Mouse (Mus musculus) small intestine, adult 2 months (tissue): ENCODE data around the gene Ubr4. TPM values are rescaled to one million over a fixed set of nuclear protein-coding genes. Genes with fewer than 3 reads are reported as not detected.

Experiments
- H3K27ac ChIP-seq: fragments of 200-500 bp; 2 replicates; pipeline ENCODE4 v1.5.1; 2012; ENCODE audit warnings: low read depth, low read length, control low read depth, inconsistent platforms; ENCODE audit not compliant: insufficient read depth
- H3K27me3 ChIP-seq: fragments of 200-500 bp; 2 replicates; pipeline ENCODE4 v1.6.1; 2012; ENCODE audit warnings: mild to moderate bottlenecking, moderate library complexity, low read length, inconsistent platforms; ENCODE audit not compliant: control insufficient read depth, insufficient read depth
- H3K36me3 ChIP-seq: fragments of 200-500 bp; 2 replicates; pipeline ENCODE4 v1.6.1; 2012; ENCODE audit warnings: mild to moderate bottlenecking, low read length, control low read depth, inconsistent platforms; ENCODE audit not compliant: control insufficient read depth, insufficient read depth
- H3K4me1 ChIP-seq: fragments of 200-500 bp; 2 replicates; pipeline ENCODE4 v1.6.1; 2012; ENCODE audit warnings: low read length, inconsistent platforms, mixed read lengths; ENCODE audit not compliant: control insufficient read depth, insufficient read depth, insufficient read length
- H3K4me3 ChIP-seq: fragments of 200-500 bp; 2 replicates; pipeline ENCODE4 v1.5.1; 2012; ENCODE audit warnings: low read depth, mild to moderate bottlenecking, control low read depth, inconsistent platforms, low read length, moderate library complexity
- CTCF ChIP-seq: fragments of 200-500 bp; IDR thresholded peaks from 2 replicates; pipeline ENCODE4 v1.5.1; 2012; ENCODE audit warnings: low read depth, mild to moderate bottlenecking, control low read depth, inconsistent platforms, low read length, moderate library complexity, mixed read lengths; ENCODE audit not compliant: insufficient replicate concordance, insufficient read length; ENCODE audit errors: extremely low read depth
- POLR2A ChIP-seq: fragments of 200-500 bp; IDR thresholded peaks from 2 replicates; pipeline ENCODE4 v1.6.1; 2012; ENCODE audit warnings: low read depth, mild to moderate bottlenecking, control low read depth, inconsistent platforms, low read length, moderate library complexity
- WGBS: fragments of 180-500 bp; shearing (Covaris S2); methylation state at CpG from one replicate; pipeline ENCODE4 v1.1.7; 2018; 5-methylcytosine and 5-hydroxymethylcytosine counted together
- polyA plus RNA-seq: library from polyadenylated mRNA; depleted of rRNA; stranded (reverse); fragments of >200 nt; gene quantifications from 2 replicates; pipeline ENCODE4 v1.2.3, GENCODE M21; 2012

Ubr4 gene
- polyA plus RNA-seq, 1 experiment = 199 TPM

- WGBS = 25% methylated on average over 7 of the region's 7 CpGs
- H3K27ac ChIP-seq = no peak overlapping the region
- no peak overlapping the region for H3K4me3 ChIP-seq
- no peaks in the 10 kb centered on the region for H3K27me3 ChIP-seq
- TF ChIP-seq POLR2A = no peak
- TF ChIP-seq CTCF = peak; percentile 89; the same call in 1 of the 2 replicates
- no peaks in the 10 kb centered on the region for H3K4me1 ChIP-seq
- H3K36me3 ChIP-seq = peaks cover 84% of the 10 kb centered on the region
Measured at GRCm38 (mm10) chr4:139470198-139470597, 117.8 kb downstream of the Ubr4 start.

DNA sequence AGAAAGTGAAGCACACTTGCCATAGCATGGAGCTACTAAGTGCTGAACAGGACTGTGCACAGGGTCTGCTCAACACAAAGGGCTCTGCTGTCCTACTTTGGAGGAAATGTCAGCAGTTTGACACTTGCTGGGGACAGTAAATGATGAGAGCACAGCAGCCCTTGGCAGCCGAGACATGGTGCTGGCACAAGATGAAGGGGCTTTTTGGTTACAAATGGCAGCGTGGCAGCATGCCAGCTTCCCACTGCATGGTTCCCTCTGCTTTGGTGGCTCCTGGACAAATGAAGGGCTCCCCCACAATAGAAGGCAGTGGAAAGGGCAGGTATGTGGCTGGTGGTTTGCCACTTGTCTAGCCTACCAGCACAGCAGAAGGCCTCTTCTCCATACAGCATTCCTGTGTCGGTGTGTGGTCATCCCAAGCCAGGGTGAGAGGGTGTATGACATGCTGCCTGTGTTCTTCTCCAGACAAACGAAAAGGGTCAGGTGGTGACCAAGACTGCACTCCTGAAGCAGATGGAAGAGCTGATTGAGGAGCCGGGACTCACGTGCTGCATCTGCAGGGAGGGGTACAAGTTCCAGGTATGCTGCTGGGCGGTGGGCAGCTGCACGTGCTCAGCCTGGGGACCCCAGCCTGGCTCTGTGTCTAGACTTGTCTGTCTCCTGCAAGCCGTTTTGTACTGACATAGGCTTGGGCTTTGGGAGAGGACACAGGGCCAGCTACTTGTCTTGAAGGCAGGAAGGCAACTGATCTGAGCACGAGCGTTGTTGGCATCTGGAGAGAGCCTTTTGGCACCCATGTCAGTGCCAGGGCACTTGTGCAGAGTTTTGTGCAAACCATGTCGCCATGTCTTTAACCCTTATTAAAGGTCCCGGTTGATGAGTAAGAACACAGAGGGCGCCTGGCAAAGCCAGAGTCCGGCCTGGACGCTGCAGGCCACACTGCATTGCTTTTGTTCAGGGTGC, 124.5 kb downstream of the Ubr4 start:
- peaks cover 13% of the 10 kb centered on the region for H3K4me1 ChIP-seq
- TF ChIP-seq POLR2A = no peak
- TF ChIP-seq CTCF = no peak
- no peak overlapping the region for H3K27ac ChIP-seq
- H3K27me3 ChIP-seq = no peaks in the 10 kb centered on the region
- WGBS = 87% methylated on average over 16 of the region's 16 CpGs
- peaks cover 84% of the 10 kb centered on the region for H3K36me3 ChIP-seq
- no peak overlapping the region for H3K4me3 ChIP-seq

DNA sequence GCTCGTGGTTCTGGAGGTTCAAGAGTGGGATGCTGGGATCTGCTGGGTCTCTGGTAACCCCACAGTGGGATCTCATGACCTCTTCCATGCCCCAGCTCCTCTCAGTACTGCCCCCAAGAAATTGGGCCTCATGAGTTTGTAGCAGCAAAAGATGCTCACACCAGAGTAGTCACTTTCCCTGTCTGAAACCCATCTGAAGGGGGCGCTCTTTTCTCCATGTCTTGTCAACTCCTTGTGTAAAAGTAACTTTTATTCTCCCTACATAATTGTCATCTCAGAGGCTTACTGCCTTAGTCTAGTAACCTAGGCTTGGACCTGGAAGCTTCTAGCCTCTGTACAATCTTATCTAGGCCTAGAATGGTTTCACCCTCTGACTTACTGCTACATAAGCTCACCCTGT, 125.6 kb downstream of the Ubr4 start:
- Histone ChIP-seq H3K27ac (no peak overlapping the region), H3K4me1 (peaks cover 13% of the 10 kb centered on the region), H3K36me3 (peaks cover 83% of the 10 kb centered on the region), H3K27me3 (no peaks in the 10 kb centered on the region), H3K4me3 (no peak overlapping the region)
- no peak for TF ChIP-seq POLR2A
- no peak for TF ChIP-seq CTCF
- WGBS = 90% methylated on average over 2 of the region's 2 CpGs

DNA sequence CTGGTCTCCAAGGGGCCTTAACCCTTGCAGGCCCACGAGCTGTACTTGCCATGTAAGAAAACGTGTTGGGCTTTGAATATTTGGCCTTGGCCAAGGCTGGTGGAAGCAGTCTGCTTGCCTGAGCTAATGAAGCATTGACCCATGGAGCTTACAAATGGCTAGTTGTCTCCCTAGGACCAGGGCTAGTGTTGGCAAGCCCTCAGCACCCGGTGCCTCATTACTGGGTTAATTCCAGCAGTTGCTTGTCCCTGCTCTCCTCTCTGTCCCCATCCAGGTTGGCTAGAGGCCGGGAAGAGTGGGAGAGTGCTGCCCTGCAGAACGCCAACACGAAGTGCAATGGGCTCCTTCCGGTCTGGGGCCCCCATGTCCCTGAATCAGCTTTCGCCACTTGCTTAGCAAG, 126.8 kb downstream of the Ubr4 start:
- TF ChIP-seq POLR2A = no peak
- no peak for TF ChIP-seq CTCF
- peaks cover 13% of the 10 kb centered on the region for H3K4me1 ChIP-seq
- H3K36me3 ChIP-seq = peaks cover 82% of the 10 kb centered on the region
- H3K4me3 ChIP-seq = no peak overlapping the region
- H3K27ac ChIP-seq = no peak overlapping the region
- no peaks in the 10 kb centered on the region for H3K27me3 ChIP-seq
- 93% methylated on average over 8 of the region's 8 CpGs for WGBS

DNA sequence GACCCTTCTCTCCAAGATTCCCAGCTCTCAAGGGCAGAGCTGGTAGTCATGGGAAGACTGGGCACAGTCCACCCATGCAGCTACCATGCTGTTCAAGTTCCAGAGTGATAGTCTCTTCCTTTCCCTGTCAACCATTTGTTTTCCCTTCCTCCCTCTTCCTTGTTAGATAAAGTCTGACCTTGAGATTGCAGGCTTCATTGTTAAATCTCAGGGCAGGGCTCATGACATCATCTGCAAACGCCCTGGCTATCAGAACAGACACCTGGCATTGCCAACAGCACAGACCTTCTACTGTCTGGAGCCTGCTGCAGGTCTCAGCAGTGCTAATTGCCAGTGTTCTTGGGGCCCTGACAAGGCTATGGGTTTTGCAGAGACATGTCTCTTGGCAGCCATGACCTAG, 129.0 kb downstream of the Ubr4 start:
- Histone ChIP-seq H3K27me3 (no peaks in the 10 kb centered on the region), H3K4me3 (no peak overlapping the region), H3K36me3 (peaks cover 81% of the 10 kb centered on the region), H3K4me1 (peaks cover 13% of the 10 kb centered on the region), H3K27ac (peak overlapping the region; percentile 79)
- WGBS = 38% methylated on average over 1 of the region's 1 CpGs
- no peak for TF ChIP-seq CTCF
- no peak for TF ChIP-seq POLR2A

- Histone ChIP-seq H3K27ac (no peak overlapping the region), H3K36me3 (peaks cover 83% of the 10 kb centered on the region), H3K4me1 (peaks cover 13% of the 10 kb centered on the region), H3K4me3 (no peak overlapping the region), H3K27me3 (no peaks in the 10 kb centered on the region)
- TF ChIP-seq POLR2A = no peak
- no peak for TF ChIP-seq CTCF
- WGBS = 76% methylated on average over 8 of the region's 8 CpGs
Measured at GRCm38 (mm10) chr4:139483461-139484105, 131.2 kb downstream of the Ubr4 start.

- Histone ChIP-seq H3K4me1 (peaks cover 13% of the 10 kb centered on the region), H3K27me3 (no peaks in the 10 kb centered on the region), H3K27ac (no peak overlapping the region), H3K36me3 (peaks cover 84% of the 10 kb centered on the region), H3K4me3 (no peak overlapping the region)
- TF ChIP-seq POLR2A = no peak
- no peak for TF ChIP-seq CTCF
- 76% methylated on average over 7 of the region's 7 CpGs for WGBS
Measured at GRCm38 (mm10) chr4:139484496-139484895, 132.1 kb downstream of the Ubr4 start.
